Mouse (Mus musculus) neural tube, embryonic 15.5 days (tissue): Measurements from ENCODE around the gene Lnpep. TPM values are rescaled to one million over a fixed set of nuclear protein-coding genes. Genes with fewer than 3 reads are reported as not detected.

Experiments used
- ATAC-seq: fragments of 200-750 bp; cut with Nextera tagmentation; 2 replicates; pipeline ENCODE4 v1.8.0; 2017; ENCODE audit warnings: mild to moderate bottlenecking, moderate TSS enrichment, moderate library complexity; ENCODE audit not compliant: low FRiP score
- H3K27ac ChIP-seq: fragments of 300-500 bp; sonication (generic); replicated peaks from 2 replicates; pipeline ENCODE4 v1.5.1; 2015; ENCODE audit warnings: mild to moderate bottlenecking, inconsistent platforms
- H3K27me3 ChIP-seq: fragments of 300-500 bp; sonication (generic); replicated peaks from 2 replicates; pipeline ENCODE4 v1.6.1; 2015; ENCODE audit warnings: inconsistent platforms
- H3K36me3 ChIP-seq: fragments of 300-500 bp; sonication (generic); 2 replicates; pipeline ENCODE4 v1.6.1; 2015; ENCODE audit warnings: inconsistent platforms
- H3K4me1 ChIP-seq: fragments of 300-500 bp; sonication (generic); 2 replicates; pipeline ENCODE4 v1.6.1; 2015; ENCODE audit warnings: inconsistent platforms
- H3K4me2 ChIP-seq: fragments of 300-500 bp; sonication (generic); 2 replicates; pipeline ENCODE4 v1.6.1; 2015; ENCODE audit warnings: inconsistent platforms, mild to moderate bottlenecking, moderate library complexity
- H3K4me3 ChIP-seq: fragments of 300-500 bp; sonication (generic); replicated peaks from 2 replicates; pipeline ENCODE4 v1.5.1; 2015; ENCODE audit warnings: mild to moderate bottlenecking, inconsistent platforms
- H3K9ac ChIP-seq: fragments of 300-500 bp; sonication (generic); replicated peaks from 2 replicates; pipeline ENCODE4 v1.6.1; 2015; ENCODE audit warnings: mild to moderate bottlenecking, inconsistent platforms
- H3K9me3 ChIP-seq: fragments of 300-500 bp; sonication (generic); replicated peaks from 2 replicates; pipeline ENCODE4 v1.6.1; 2016; ENCODE audit warnings: inconsistent platforms
- WGBS: fragments of 180-500 bp; shearing (Covaris S2); methylation state at CpG from one replicate; pipeline ENCODE4 v1.1.7; 2015; ENCODE audit warnings: mixed read lengths; 5-methylcytosine and 5-hydroxymethylcytosine counted together
- polyA plus RNA-seq: library from polyadenylated mRNA; unstranded; fragments of >200 nt; fragmentation: Nextera tagmentation; extraction: Ambion mirVana; gene quantifications from 2 replicates; pipeline ENCODE4 v1.2.1, GENCODE M21; 2015

Gene Lnpep
- polyA plus RNA-seq, 1 experiment from 2014 or later, result 8.7 TPM

DNA sequence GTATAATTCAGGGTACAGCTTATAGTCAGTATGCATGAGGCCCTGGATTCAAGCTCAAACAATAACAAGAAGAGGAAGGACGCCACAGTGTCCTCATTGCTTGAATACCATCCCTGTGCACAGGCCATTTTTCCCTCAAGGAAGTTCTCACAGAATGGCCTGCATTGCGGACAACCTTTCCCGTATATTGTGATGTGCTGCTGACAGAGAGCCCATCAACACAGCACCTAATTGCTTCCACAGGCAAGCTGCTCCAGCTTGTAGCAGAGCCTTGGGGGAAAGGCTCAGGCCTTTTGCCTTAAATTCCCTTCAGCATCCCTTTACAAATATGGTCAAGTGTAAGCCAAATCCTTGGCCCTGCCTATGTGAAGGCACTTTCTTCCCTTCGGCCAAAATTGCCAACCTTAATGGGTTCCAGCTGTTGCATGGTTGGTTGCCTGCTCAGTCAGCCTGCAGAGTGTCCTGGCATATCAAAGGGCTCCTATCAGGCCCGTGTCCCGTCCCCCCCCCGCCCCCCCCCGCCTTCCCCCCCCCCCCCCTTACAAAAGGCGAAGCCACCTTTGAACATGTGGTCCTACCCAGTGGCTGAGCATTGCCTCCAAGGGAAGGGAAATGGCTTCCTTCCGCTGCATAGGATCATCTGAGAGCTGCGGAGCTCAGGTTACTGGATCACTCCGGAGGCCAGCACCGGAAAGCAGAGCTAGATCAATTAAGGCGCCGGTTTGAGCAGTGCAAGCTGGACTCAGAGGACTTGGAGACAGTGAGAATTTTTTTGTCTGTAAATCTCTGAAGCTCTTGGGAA lies 133.8 kb downstream of the Lnpep start:
- H3K36me3 ChIP-seq, result no peaks in the 10 kb centered on the region
- H3K27me3 ChIP-seq, result no peaks in the 10 kb centered on the region
- H3K4me3 ChIP-seq, result no peak overlapping the region
- no peak overlapping the region for H3K27ac ChIP-seq
- 64% methylated on average over 14 of the region's 15 CpGs for WGBS
- no peaks in the 10 kb centered on the region for H3K4me1 ChIP-seq
- no peak overlapping the region for H3K9ac ChIP-seq
- no peaks in the 10 kb centered on the region for H3K9me3 ChIP-seq
- H3K4me2 ChIP-seq, result no peak overlapping the region
- ATAC-seq, result no peak

DNA sequence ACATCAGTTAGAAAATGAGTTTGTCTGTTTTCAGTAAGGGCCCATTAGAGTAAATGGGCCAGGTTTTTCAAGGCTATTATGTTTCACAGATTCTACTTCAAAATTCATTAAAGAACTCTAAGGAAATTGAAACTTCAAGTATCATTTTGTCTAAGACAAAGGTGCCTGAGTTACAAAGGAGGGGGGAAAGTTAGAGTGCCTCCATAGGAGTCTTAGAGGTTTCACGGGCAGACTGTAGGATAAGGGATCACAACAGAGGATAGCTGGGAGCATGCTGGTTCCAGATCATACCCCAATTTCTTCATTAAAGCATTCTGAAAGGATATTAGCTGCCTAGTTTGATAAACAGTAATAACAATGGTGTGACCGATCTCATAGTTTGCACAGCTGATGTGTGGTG lies 139.1 kb downstream of the Lnpep start:
- peak; percentile 70; the same call in 1 of the 2 replicates for ATAC-seq
- Histone ChIP-seq H3K4me3 (no peak overlapping the region), H3K27ac (no peak overlapping the region), H3K36me3 (no peaks in the 10 kb centered on the region), H3K9me3 (no peaks in the 10 kb centered on the region), H3K4me2 (no peak overlapping the region), H3K27me3 (no peaks in the 10 kb centered on the region), H3K4me1 (no peaks in the 10 kb centered on the region), H3K9ac (no peak overlapping the region)
- WGBS, result 67% methylated on average over 2 of the region's 2 CpGs

Other genes starting within 250 kb of the Lnpep start
- gene Lix1, start 222.4 kb downstream of the Lnpep start, polyA plus RNA-seq, result 18.3 and 18.7 TPM in 2 replicates
- not detected in 2 replicates for gene Vmn2r90, start 78.7 kb upstream of the Lnpep start, polyA plus RNA-seq
- gene Spaca6, start 202.1 kb upstream of the Lnpep start, polyA plus RNA-seq, result 21.8 and 29.6 TPM in 2 replicates
- gene Has1, start 230.2 kb upstream of the Lnpep start, polyA plus RNA-seq, result 1.4 and 1.9 TPM in 2 replicates